Mouse (Mus musculus) midbrain, postnatal 0 days (tissue): Measurements from ENCODE around the gene Ldlrad3. TPM values are rescaled to one million over a fixed set of nuclear protein-coding genes. Genes with fewer than 3 reads are reported as not detected.

Source experiments
- ATAC-seq: fragments of 200-750 bp; cut with Nextera tagmentation; 2 replicates; pipeline ENCODE4 v1.8.0; 2017; ENCODE audit warnings: moderate number of reproducible peaks, mild to moderate bottlenecking, moderate TSS enrichment, moderate library complexity; ENCODE audit not compliant: low FRiP score
- DNase-seq: peaks from one replicate; pipeline ENCODE4 v3.0.0-alpha.2; 2015; ENCODE audit warnings: low spot score
- H3K27ac ChIP-seq: fragments of 300-500 bp; sonication (generic); 2 replicates; pipeline ENCODE4 v1.5.1; 2014; ENCODE audit warnings: low read depth, mild to moderate bottlenecking, low read length, mixed read lengths
- H3K27me3 ChIP-seq: fragments of 300-500 bp; sonication (generic); 2 replicates; pipeline ENCODE4 v1.6.1; 2014; ENCODE audit warnings: low read length, control low read depth, mixed read lengths; ENCODE audit not compliant: insufficient read depth
- H3K36me3 ChIP-seq: fragments of 300-500 bp; sonication (generic); 2 replicates; pipeline ENCODE4 v1.6.1; 2014; ENCODE audit warnings: low read length, control low read depth, mixed read lengths; ENCODE audit not compliant: insufficient read depth
- H3K4me1 ChIP-seq: fragments of 300-500 bp; sonication (generic); 2 replicates; pipeline ENCODE4 v1.6.1; 2014; ENCODE audit warnings: mild to moderate bottlenecking, control low read depth, antibody characterized with exemption, low read length, mixed read lengths; ENCODE audit not compliant: insufficient read depth
- H3K4me2 ChIP-seq: fragments of 300-500 bp; sonication (generic); 2 replicates; pipeline ENCODE4 v1.6.1; 2014; ENCODE audit warnings: low read depth, mild to moderate bottlenecking, low read length, mixed read lengths; ENCODE audit not compliant: poor library complexity, severe bottlenecking
- H3K4me3 ChIP-seq: fragments of 300-500 bp; sonication (generic); 2 replicates; pipeline ENCODE4 v1.5.1; 2014; ENCODE audit warnings: low read depth, mild to moderate bottlenecking, low read length, moderate library complexity
- H3K9ac ChIP-seq: fragments of 300-500 bp; sonication (generic); replicated peaks from 2 replicates; pipeline ENCODE4 v1.6.1; 2014; ENCODE audit warnings: mild to moderate bottlenecking, low read length, moderate library complexity, mixed read lengths; ENCODE audit not compliant: poor library complexity, severe bottlenecking
- H3K9me3 ChIP-seq: fragments of 300-500 bp; sonication (generic); 2 replicates; pipeline ENCODE4 v1.6.1; 2016; ENCODE audit warnings: low read length, control low read depth
- CTCF ChIP-seq: IDR thresholded peaks from 2 replicates; pipeline ENCODE4 v1.5.1; 2016; ENCODE audit warnings: antibody characterized with exemption, mild to moderate bottlenecking
- WGBS: fragments of 180-500 bp; shearing (Covaris S2); extraction: QIAGEN DNeasy Blood & Tissue Kit; methylation state at CpG from one replicate; pipeline ENCODE4 v1.1.7; 2014; 5-methylcytosine and 5-hydroxymethylcytosine counted together
- polyA plus RNA-seq: library from polyadenylated mRNA; unstranded; fragments of >200 nt; fragmentation: Nextera tagmentation; extraction: Ambion mirVana; gene quantifications from 2 replicates; pipeline ENCODE4 v1.2.1, GENCODE M21; 2015
- total RNA-seq: library from RNA; depleted of rRNA; stranded (reverse); fragments of >200 nt; gene quantifications from 2 replicates; pipeline ENCODE4 v1.2.3, GENCODE M21; 2014

Gene Ldlrad3
- total and polyA plus RNA-seq, 2 experiments from 2014 or later = 18.4 to 25.0 TPM

DNA sequence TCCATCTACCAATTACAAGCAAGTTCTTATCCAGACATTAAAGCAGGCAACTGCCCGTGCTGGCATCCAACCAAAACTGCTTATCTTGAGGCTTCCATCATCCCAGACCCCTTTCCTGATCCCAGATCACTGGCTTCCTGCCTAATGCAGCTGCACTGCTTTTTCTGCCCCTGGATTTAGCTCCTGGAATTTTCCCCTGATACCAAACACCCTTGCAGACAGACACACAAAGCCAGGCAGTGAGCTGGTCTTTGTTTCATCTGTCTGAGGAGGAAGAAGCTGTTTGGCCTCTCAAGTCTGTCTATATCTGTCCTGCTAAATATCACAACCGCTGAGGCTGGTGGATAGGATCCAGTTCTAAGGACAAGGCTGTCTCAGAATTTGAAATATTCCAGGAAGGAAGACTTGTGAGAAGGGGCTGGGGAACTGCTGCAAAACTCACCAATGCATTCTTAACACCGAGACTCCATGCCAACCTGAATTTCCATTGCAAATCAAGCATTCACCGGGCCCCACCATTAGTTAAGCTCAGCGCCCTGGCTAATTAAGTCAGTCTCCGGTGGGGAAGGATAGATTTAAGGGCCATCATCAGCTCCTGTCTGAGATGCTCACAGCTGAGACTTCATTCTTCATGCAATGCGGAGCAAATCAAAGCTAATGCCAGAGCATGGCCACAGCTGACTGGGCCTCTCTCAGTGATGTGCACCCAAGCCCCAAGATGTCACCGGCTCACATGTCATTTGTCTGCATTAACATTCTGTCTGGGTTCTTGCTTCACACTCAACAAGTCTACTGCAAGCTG, 183.0 kb downstream of the Ldlrad3 start:
- H3K9ac ChIP-seq = no peak overlapping the region
- H3K27ac ChIP-seq = peak overlapping the region; percentile 78
- H3K36me3 ChIP-seq = no peaks in the 10 kb centered on the region
- peaks cover 27% of the 10 kb centered on the region for H3K4me1 ChIP-seq
- no peaks in the 10 kb centered on the region for H3K9me3 ChIP-seq
- WGBS = 16% methylated on average over 8 of the region's 8 CpGs
- DNase-seq (peak; percentile 63), ATAC-seq (peak; percentile 65)
- no peak for TF ChIP-seq CTCF
- no peaks in the 10 kb centered on the region for H3K27me3 ChIP-seq
- no peak overlapping the region for H3K4me2 ChIP-seq
- no peak overlapping the region for H3K4me3 ChIP-seq

DNA sequence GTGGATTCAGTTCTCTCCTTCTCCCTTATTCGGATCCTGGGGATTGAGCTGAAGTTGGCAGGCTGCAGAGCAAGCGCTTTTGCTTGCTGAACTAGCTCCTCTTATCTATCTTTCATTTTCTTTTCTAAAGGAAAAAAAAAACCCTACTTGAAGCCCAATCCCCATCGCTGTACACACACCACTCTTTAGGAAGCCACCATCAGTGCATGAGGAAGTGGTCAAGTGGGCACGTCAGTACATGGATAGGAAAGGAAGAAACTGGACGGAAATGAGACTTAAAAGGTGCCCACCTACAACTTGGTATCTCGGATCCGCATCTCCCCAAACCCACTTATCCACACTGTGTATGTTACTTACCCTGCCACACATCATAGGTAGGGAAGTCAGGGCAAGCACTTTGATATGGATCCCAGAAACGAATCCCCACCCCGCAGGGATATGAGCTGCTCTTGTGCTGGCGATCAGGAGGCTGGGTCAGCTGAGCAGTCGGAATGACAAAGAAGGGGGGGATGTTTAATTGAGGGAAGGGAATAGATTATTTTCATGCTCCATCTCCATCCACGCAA, 183.7 kb downstream of the Ldlrad3 start:
- no peaks in the 10 kb centered on the region for H3K9me3 ChIP-seq
- peaks cover 27% of the 10 kb centered on the region for H3K4me1 ChIP-seq
- ATAC-seq (no peak), DNase-seq (no peak)
- no peak overlapping the region for H3K9ac ChIP-seq
- no peak overlapping the region for H3K4me3 ChIP-seq
- H3K36me3 ChIP-seq = no peaks in the 10 kb centered on the region
- no peak for TF ChIP-seq CTCF
- no peak overlapping the region for H3K4me2 ChIP-seq
- H3K27me3 ChIP-seq = no peaks in the 10 kb centered on the region
- WGBS = 41% methylated on average over 12 of the region's 12 CpGs
- H3K27ac ChIP-seq = peak overlapping the region; percentile 78

GRCm38 (mm10) chr2:102001661-102002060, 184.5 kb downstream of the Ldlrad3 start:
- H3K27ac ChIP-seq = no peak overlapping the region
- no peak overlapping the region for H3K9ac ChIP-seq
- H3K9me3 ChIP-seq = no peaks in the 10 kb centered on the region
- TF ChIP-seq CTCF = no peak
- ATAC-seq = no peak
- DNase-seq = no peak
- H3K4me2 ChIP-seq = no peak overlapping the region
- H3K27me3 ChIP-seq = no peaks in the 10 kb centered on the region
- 10% methylated on average over 1 of the region's 1 CpGs for WGBS
- H3K36me3 ChIP-seq = no peaks in the 10 kb centered on the region
- H3K4me1 ChIP-seq = peaks cover 29% of the 10 kb centered on the region
- no peak overlapping the region for H3K4me3 ChIP-seq

- no peak overlapping the region for H3K27ac ChIP-seq
- no peak overlapping the region for H3K4me2 ChIP-seq
- TF ChIP-seq CTCF = no peak
- DNase-seq = peak; percentile 48
- H3K9me3 ChIP-seq = no peaks in the 10 kb centered on the region
- no peak overlapping the region for H3K9ac ChIP-seq
- H3K4me1 ChIP-seq = peaks cover 16% of the 10 kb centered on the region
- no peak overlapping the region for H3K4me3 ChIP-seq
- no peak for ATAC-seq
- WGBS = 49% methylated on average over 11 of the region's 11 CpGs
- H3K27me3 ChIP-seq = no peaks in the 10 kb centered on the region
- H3K36me3 ChIP-seq = no peaks in the 10 kb centered on the region
Observed at GRCm38 (mm10) chr2:101998911-101999572, 187.1 kb downstream of the Ldlrad3 start.

- no peaks in the 10 kb centered on the region for H3K36me3 ChIP-seq
- peaks cover 2% of the 10 kb centered on the region; the same call in 1 of the 2 replicates for H3K4me1 ChIP-seq
- H3K27me3 ChIP-seq = no peaks in the 10 kb centered on the region
- ATAC-seq = no peak
- no peak for TF ChIP-seq CTCF
- no peak for DNase-seq
- H3K27ac ChIP-seq = no peak overlapping the region
- no peak overlapping the region for H3K9ac ChIP-seq
- no peak overlapping the region for H3K4me2 ChIP-seq
- H3K9me3 ChIP-seq = no peaks in the 10 kb centered on the region
- no peak overlapping the region for H3K4me3 ChIP-seq
- 47% methylated on average over 11 of the region's 11 CpGs for WGBS
Observed at GRCm38 (mm10) chr2:101997013-101997412, 189.2 kb downstream of the Ldlrad3 start.
